Mouse (Mus musculus) T-helper 2 cell (primary cell): ENCODE measurements around the gene Shc2.

Source experiments
- in situ Hi-C: fragments of 300-600 bp; cut with MboI, MseI; formaldehyde crosslinking; loops from one replicate; pipeline ENCODE4 v1.15.1; 2025; ENCODE audit warnings: high pct_unique_total_duplicates

The Shc2 gene

DNA sequence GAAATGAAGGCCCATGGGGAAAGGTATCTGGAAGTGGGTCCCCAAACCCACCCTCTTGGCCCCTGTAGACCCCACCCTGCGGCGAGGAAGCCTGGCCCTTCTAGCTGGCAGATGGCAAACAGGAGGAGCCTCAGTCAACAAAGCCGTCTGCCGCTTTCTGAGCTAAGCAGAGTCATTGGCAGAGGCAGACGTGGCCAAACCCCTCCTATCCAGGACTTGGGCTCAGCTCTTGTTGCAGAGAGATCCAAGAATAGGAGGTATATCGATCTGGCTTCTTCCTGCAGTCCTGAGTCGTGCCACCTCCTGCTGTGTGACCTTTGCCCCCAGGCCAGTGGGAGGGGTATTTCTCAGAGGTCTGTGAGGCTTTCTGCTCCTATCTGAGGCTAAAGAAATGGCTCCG lies 21.9 kb downstream of the Shc2 start:
- in situ Hi-C loops = no loop called here

DNA sequence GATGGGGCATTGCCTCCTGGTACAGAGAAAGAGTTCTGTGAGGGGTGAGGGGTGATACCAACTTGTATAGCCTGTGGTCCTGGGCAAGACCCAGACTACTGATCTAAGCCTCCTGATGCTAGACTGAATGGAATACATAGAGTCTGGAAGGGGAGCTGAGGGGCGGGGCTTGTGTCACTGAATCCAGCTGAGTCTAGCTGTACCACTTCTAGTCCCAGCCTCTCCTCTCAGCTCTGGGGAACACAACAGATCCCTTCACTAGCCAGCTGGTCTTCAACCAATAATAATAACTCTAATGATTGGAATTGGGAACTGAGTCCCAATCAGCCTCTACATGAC lies 23.4 kb downstream of the Shc2 start:
- in situ Hi-C loops = no loop called here

DNA sequence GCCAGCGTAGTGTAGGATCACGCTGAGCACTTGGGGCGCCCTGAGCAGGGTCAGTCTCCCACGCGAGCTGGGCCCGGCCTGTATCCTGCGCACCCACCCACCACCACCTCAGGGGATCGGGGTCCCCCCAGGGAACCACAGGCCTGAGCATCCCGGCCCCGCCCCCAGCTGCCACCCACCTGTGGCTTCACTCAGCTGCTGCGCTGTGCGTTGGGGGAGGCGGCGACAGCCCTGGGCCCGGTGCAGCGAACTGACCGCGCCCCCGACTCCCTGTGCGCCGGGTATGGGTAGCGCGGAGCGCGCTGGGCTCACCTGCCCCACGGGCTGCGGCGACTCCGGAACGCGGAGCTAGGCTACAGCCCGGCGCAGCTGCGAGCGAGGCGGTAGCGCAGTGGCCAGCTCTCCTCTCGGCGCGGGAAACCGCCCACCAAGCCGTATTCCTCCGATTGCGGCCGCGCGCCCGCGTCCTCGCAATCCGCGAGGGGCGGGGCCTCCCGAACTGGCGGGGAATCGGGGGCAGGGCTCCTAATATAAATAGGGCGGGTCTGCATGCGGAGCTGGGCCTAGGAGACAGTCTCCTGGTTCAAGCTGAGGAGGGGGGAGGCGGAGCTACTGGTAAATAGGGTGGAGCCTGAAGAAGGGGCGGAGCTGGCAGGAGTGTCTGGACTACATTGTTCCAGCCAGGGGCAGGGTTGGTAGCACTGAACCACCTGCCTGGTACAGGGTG lies 24.0 kb downstream of the Shc2 start, which contains the start of gene C2cd4c:
Gene C2cd4c, minus strand, starts transcription at position 448 of the 727 bp plus-strand sequence.
- in situ Hi-C loops = no loop called here

DNA sequence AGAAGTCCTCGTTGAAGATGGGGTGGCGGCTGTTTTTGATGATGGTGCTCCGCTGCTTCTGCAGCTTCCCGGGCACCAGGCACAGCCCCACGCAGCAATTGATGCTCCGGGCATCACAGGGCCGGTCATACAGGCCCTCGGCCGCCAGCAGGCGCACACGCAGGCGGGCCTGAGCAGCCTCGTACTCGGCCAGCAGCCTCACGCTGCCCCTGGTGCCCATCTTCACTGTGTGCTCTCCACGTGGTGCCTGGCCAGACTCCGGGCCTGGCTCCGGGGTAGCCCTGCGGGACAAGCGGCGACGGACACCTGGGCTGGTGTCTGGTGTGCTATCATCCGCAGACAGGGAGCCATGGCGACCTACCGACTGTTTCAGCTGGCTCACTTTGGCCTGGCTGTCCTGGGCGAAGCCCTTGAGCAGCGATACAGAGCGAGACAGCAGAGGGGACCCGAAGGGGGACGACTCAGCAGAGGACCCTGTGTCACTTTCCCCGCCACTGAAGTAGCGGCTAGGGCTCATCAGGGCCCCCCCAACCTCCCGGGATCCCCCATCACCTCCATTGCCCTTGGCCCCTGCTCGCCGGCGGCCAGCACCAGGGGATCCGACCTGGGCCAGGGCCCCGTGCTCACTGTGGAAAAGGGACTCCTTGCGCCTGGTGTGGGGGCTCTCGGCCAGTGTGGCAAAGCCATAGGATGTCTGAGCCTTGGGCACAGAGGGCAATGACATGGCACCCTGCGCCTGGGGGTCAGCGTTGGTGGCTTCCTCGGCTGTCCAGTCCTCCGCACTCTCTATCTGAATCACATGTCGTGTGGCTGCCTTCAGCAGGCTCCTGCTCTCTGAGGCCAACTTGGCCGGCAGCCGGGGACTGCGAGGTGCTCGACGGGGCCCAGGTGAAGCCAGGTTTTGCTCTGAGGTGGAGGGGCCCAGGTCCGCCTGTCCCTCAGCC lies 25.3 kb downstream of the Shc2 start:
- in situ Hi-C loops = no loop called here

DNA sequence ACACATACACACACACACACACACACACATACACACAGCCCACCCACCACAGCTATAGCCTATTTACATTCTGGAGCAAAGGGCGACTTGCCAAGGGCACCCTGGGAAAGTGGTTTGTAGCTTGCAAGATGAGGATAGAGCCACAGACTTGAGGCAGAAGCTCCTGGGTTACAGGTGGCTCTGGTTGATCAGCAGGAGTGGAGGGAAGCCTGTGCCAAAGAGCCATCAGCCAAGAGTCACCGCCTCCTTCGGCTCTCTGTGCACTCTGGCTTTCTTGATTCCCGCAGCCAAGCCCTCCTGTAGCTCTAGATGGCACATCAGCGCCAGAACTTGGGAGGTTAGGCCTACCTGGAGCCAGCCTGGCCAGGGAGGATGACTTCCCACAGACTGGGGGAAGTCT lies 26.4 kb downstream of the Shc2 start:
- in situ Hi-C loops = no loop called here

DNA sequence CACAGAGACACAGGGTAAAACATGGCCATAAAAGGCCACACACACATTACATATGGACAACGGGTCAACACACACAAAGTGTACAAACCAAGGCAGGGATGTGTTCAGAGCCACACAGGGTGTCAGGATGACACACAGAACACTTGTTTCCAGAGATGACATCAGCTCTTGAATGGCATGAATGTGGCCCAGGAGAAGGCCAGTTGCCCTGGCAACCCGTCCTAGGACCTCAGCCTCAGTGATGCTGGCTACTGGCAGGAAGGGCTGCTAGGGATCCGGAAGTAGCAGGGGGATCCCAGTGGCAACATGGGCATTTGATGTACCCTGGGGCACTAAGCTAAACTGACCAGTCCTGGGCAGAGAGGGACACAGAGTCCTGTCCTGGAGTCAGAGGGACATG lies 28.4 kb downstream of the Shc2 start:
- in situ Hi-C loops = no loop called here

DNA sequence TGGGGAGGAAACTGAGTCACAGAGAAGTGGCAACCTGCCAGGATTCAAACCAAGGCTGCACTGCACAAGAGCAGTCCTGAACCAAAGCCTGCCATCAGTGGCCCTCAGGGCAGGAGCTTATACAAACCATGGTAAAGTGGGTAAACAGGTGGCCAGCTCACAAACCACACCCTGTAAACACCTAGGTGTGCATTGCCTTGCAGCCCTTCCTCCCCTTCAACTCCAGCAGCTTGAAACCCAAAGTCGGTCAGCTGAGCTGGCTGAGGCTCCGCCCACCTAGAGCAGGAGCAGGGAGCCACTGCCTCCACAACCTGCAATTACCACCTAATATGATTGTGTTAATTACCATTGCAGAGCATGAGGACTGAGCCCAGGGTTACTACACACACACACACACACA lies 29.8 kb downstream of the Shc2 start:
- in situ Hi-C loops = no loop called here

DNA sequence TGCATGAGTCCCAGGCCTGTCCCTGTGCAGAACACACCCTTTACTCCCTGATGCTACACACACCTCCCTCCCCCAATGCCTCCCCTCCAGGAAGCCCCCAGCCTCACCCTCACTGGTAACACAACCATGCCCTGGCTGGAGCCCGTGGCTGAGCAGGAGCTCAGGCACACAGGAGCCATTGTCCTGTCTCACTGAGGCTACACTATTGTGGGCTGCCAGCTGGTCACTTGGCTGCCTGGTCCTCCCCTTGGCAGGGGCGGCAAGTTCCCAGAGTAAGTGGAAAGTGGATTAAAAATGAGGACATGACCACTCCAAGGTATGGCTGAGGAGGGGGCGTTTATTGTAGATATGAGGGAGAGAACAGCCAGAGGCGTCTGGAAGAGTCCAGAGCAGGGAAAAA lies 31.2 kb downstream of the Shc2 start:
- in situ Hi-C loops = no loop called here

DNA sequence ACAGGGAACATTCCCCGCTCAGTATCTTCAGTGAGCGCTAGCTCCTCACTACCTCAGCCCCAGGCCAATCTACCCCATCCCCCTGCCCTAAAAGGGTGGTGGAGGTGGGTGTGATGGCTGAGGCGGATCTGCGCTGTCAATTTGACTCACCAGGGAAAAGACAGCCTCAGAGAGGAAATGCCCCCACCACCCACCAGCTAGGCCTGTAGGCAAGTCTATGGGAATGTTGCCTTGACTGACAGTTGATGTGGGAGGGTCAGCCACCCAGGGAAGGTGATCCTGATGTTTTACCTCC lies 39.8 kb downstream of the Shc2 start:
- in situ Hi-C loops = no loop called here

DNA sequence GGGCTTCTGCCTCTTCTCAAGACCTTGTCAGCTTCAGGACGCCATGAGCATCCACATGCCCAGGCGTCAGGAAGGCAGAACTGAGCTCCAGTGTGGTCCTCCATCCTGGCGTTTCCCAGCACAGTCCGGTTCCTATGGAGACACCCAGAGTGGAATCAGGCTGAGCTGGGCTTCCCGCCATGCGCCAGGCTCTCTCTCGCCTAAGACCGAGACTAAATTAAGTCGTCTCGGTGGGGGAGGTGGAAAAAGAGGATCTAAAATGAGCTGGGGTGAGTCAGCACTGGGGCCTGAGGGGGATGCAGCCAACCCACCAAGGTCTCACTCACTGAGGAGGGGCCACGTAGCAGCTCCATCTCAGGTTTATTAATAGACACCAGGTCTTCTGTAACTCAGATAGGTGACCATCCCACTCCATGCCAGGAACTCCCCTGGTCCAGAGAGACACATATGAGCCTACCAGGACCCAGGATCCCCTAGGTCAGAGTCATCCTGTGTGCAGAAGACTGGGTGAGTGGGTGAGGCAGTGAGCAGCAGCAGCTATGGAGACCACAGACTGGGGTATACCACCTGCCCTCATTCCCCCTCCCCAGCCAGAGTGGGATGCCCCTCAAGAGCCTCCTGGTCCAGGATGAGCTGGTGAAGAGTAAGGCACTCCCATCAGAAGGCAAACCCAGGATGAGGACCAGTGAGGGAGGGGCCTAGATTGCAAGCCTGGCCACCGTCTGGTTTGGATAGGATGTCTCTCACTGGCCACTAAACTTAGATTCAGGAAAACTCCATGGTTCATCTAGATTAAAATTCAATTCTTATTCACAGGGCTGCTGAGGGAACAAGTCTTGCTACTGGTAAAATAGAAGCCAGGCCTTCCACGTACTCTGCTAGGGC lies 40.4 kb downstream of the Shc2 start:
- in situ Hi-C loops = no loop called here

DNA sequence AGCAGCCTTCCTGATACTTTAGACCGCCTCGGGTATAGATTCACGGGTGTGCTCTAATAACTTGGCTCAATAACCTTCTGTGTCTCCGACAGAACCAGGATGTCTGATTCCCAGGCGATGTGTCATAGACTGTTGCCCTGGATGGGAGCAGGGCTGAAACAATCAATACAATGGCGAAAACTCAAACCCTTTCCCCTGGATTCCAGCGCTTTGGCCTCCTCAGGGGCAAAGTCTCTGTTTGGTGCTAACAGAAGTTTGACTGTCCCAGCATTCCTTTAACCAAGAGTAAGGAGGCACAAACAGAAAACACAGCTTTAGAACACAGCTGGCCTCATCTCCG lies 42.2 kb downstream of the Shc2 start:
- in situ Hi-C loops = no loop called here

DNA sequence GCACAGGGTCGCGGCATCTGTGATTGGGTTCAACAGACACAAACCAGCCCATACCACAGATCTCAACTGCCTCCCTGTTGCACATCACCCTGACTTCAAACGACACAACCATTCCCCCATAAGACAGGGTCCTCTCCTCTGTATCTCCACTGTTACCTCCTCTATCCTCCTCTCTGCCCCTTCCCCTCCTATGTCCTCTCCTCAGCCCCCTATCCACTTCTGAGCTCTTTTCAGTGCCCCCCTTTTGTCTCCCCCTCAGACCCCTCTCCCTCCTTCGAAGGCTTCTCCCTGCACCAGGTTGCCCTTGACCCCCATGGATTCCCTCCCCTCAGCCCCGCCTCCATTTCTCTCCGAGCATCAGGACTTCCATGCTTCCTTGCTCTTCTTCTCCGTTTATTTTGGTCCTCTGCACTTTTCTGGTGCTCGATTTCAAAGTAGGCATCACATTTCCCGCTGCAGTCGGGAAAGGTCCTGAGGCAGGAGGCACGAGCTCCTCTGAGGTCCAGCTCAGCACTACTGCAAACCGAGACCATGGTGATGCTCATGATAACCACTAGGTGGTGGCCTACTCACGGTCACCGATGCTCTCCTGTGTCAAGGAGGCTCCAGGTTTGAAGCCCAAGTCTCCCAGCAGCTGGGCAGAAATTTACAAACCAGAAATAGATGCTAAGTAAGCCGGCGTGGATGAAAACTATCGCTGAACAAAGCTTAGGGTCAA lies 42.7 kb downstream of the Shc2 start:
- in situ Hi-C loops = loop anchor here (5.0 kb wide), 1 partner anchor 52 kb away; the partner anchor contains the start of gene Odf3l2

DNA sequence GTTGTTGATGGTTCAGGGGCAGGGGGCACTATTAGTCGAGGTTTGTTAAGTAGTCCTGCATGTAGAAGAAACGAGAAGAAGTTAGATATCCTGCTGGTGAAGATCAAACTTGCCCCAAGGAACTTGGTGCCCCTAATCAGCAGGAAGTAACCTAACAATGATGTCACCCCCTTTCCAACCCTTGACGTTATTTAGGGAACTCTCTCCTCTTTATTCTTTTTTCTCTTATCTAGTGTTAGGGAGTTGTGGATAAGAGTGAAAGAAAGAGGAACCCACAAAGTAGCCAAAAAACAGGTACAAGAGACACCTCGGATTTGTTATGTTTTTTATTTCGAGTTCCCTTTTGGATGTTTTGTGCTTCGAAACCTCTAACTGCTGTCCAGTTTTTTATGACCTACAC lies 43.6 kb downstream of the Shc2 start:
- in situ Hi-C loops = loop anchor here (5.0 kb wide), 1 partner anchor 53 kb away; the partner anchor contains the start of gene Odf3l2

DNA sequence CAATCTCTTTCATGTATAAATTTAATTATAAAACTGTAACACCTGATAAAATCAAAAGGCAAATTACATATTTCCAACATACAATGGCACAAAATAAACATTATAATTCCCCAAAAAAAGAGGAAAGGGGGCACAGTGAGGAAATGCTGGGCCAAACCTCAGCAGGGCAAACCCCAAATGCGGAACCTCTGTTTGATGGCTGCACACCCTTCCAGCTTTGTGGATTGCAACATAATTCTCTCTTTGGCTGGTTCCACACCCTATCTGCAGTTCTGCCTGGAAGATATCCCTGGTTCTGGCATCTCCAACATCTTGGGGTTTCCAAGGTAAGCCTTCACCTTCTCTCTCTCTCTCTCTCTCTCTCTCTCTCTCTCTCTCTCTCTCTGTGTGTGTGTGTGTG lies 47.0 kb downstream of the Shc2 start:
- in situ Hi-C loops = loop anchor here (5.0 kb wide), 1 partner anchor 57 kb away; the partner anchor contains the start of gene Odf3l2

DNA sequence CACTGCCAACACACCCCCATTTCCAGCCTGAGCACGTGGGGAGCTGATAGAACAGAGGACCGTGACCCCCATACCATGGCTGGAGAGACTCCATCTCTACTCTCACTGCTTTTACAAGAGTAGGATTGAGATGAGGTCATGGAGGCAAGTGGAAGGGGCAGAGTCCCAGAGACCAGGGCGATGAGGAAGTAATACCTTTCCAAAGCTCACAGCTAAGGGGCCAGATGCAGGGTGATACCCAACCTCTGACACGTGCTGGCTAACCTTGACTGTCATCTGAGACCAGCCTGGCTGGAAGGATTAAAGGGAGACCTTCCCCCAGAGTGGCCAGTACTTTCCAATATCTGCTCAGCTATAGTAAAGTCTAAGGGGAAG lies 50.0 kb downstream of the Shc2 start:
- in situ Hi-C loops = no loop called here

DNA sequence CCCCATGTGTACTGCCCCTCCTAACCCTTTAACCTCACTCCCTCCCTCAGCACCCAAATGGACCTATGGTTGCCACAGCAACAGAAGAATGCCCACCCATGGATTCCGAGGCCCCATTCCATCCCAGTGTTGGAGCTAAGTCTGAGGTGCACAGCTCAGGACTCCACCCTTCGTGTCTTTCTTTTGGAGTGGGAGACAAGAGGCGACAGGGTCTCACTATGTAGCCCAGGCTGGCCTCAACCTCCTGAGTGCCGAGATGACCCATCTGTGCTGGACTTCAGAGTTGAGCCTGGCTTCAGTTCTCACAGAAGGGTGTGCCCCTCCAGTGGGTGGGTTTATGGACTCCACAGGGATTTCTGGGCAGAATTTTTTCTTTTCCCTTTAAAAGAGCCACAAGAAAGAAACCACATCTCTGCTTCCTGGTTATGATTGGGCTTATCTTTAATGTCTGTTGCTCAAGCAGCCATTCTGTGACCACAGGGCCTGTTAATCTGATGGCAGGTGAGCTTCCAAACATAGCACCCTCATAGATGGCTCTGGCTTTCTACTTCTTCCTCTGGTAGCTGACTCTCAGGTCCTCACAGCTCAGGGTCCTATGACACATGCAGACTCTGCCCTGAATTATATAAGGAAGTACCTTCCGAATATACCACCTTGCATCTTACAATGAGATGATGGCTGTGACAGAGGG lies 50.5 kb downstream of the Shc2 start, which contains the start of gene Theg:
Gene Theg, minus strand, starts transcription at position 271 of the 691 bp plus-strand sequence.
- in situ Hi-C loops = no loop called here

DNA sequence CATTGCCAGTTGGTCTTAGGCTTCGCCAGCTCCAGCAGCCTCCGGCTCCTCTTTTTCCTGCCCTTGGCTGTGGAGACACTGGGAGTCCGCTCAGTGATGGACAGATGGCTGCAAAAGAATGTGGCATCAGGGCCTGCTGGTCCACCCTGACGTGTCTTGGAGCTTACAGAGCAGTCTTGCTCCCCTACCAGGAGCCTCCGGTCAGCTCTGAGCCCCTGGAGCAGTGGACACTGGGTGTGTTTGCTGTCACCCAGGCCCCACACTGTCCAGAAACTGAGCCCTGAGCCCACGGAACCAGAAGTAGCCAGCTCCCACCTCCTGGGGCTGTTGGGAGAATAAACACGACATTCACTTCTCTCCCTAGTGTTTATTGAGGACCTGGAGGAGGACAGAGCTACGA lies 51.5 kb downstream of the Shc2 start:
- in situ Hi-C loops = no loop called here

DNA sequence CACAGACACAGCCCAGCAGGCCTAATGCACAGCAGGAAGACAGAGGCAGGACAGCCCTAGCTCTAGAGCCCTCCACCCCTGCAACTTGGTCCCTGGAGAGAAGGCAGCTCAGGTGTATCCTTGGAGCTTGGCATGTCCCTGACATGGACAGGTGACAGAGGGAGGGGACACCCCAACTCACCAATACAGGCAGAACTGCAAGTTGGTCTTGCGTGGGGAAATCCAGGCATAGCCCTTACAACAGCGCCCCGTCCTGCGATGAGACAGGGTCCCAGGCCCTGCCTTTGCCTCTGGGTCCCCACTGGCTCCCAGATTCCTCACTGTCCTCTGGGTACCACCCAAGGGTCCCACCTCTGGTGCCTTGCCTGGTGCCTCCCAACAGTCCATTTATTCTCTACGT lies 52.0 kb downstream of the Shc2 start:
- in situ Hi-C loops = no loop called here

DNA sequence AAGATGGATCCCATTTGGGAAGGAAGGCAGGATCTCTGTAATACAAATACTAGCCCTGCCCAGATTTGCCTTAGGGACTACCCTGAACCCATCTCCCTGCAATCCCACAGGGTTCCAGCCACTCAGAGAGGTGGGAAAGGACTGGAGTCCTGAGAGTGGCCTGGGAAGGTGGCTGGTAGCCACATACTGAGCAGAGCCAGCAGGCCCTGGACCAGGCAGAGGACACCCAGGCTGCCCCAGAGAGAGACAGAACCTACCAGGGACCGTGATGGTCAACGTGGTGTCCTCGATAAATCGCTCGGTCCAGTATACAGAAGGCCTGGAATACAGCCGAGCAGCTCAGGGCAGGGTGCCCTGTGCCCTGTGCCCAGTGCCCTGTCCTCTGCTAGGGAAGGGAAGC lies 52.6 kb downstream of the Shc2 start:
- in situ Hi-C loops = no loop called here

DNA sequence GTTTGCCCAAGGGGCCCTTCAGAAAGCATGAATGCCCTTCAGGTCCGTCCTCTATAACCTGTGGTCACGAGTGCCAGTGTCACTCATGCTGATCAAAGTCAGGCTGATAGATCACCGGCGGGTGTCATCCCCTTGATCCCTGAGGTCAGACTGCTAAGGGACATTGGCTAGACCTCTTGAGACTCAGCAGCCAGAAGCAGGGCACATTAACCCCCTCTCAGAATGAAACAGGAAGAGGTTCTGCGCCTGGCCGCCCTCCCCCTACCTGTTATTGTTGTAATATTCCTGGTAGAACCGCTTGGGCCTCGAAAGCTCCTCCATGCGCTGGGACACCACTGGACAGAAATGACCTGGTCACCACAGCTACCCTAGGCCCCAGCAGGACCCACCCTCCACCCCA lies 53.3 kb downstream of the Shc2 start:
- in situ Hi-C loops = no loop called here

DNA sequence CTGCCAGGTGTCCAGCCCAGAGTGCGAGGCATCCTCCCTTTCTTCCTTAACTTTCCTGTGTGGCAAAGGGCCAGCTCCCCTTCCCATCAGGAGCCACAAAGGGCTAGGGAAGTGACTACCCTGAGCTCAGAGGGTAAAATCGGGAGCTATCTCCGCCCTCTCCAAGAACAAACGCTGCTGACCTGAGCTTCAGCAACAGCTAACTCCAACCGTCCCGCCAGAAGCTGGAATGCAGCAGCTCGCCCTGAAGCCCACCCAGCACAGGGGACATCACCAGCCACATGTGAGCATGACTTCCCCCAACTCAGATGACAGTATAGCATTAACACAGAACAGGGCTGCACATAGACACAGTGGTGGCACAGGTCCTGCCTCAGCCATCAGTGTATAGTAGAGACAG lies 53.7 kb downstream of the Shc2 start:
- in situ Hi-C loops = no loop called here
